ENCODE assay signal across 12 mouse cellular contexts in genomic region chr6:48647611-48648010, GRCm38 (mm10). TPM values are rescaled to one million over a fixed set of nuclear protein-coding genes. Genes with fewer than 3 reads are reported as not detected.
A peak's percentile ranks its signal among the peaks of the same experiment; 100 is the strongest.
DNase-seq lines count a peak whose midpoint lies in the region; ATAC-seq and TF ChIP-seq lines count a peak whose summit lies in the region.
"Had no signal": no experiment of that assay in that cellular context is flagged by ENCODE, and none has a peak within 500 bp of the region (broad histone marks: within the 10 kb centered on the region; RNA-seq: fewer than 3 reads in every experiment).

No protein-coding gene starts in this region.

- no peak for TF ChIP-seq POLR2A in CH12.LX (IDR thresholded peaks at IDR 0.05; ENCODE audit: low read depth, low read length)
- no peak for TF ChIP-seq POLR2A in bone marrow, adult 2 months (IDR thresholded peaks at IDR 0.05; ENCODE audit: borderline replicate concordance, control insufficient read depth, low read depth, low read length)

- H3K9ac ChIP-seq in hindbrain, embryonic 12.5 days = no peak overlapping the region
- H3K9ac ChIP-seq in lung, embryonic 14.5 days = no peak overlapping the region
- H3K9ac ChIP-seq in CH12.LX (ENCODE audit: insufficient read depth, low read depth) = peak overlapping the region; percentile 81
- H3K9ac ChIP-seq: limb, embryonic 12.5 days; midbrain, embryonic 15.5 days had no signal

- H3K9me3 ChIP-seq in hindbrain, embryonic 10.5 days = no peaks in the 10 kb centered on the region
- H3K9me3 ChIP-seq in hindbrain, embryonic 12.5 days (replicated peaks) = no peaks in the 10 kb centered on the region
- no peaks in the 10 kb centered on the region for H3K9me3 ChIP-seq in lung, embryonic 14.5 days (ENCODE audit: low read depth, low read length)
- peaks cover 8% of the 10 kb centered on the region for H3K9me3 ChIP-seq in CH12.LX (replicated peaks; ENCODE audit: low read length)
- H3K9me3 ChIP-seq: limb, embryonic 12.5 days; midbrain, embryonic 15.5 days had no signal

- no peak for TF ChIP-seq EP300 in CH12.LX (IDR thresholded peaks at IDR 0.05; ENCODE audit: low read length)

- ATAC-seq in hindbrain, embryonic 12.5 days (ENCODE audit: low FRiP score) = no peak
- no peak for ATAC-seq in lung, embryonic 14.5 days (ENCODE audit: insufficient read depth)
- ATAC-seq: midbrain, embryonic 15.5 days had no signal

- H3K27ac ChIP-seq in hindbrain, embryonic 10.5 days = 0 out of 2 replicates have a peak overlapping the region, but pooled peaks have one; percentile 29
- no peak overlapping the region for H3K27ac ChIP-seq in hindbrain, embryonic 12.5 days
- H3K27ac ChIP-seq in lung, embryonic 14.5 days (ENCODE audit: low read depth) = no peak overlapping the region
- H3K27ac ChIP-seq in CH12.LX (ENCODE audit: insufficient read depth, low read depth) = peak overlapping the region; percentile 66
- H3K27ac ChIP-seq in bone marrow, adult 2 months (ENCODE audit: control insufficient read depth, insufficient read depth, low read depth, low read length, poor library complexity) = peak overlapping the region; percentile 61; the same call in 1 of the 2 replicates
- H3K27ac ChIP-seq: layer of hippocampus, adult 2 months; left cerebral cortex, adult 2 months; limb, embryonic 12.5 days; midbrain, embryonic 15.5 days had no signal

- no peak overlapping the region for H3K4me3 ChIP-seq in hindbrain, embryonic 10.5 days
- H3K4me3 ChIP-seq in hindbrain, embryonic 12.5 days = no peak overlapping the region
- no peak overlapping the region for H3K4me3 ChIP-seq in lung, embryonic 14.5 days (ENCODE audit: low read depth, low read length)
- peak overlapping the region; percentile 65 to 84 (median 75) for H3K4me3 ChIP-seq in CH12.LX (replicated peaks in 1 of 3; ENCODE audit: low read depth in 2 of 3, low read length in 2 of 3, poor library complexity in 1 of 3)
- H3K4me3 ChIP-seq in bone marrow, adult 2 months (replicated peaks; ENCODE audit: control insufficient read depth, low read depth, low read length) = peak overlapping the region; percentile 52
- H3K4me3 ChIP-seq: layer of hippocampus, adult 2 months; left cerebral cortex, adult 2 months; limb, embryonic 12.5 days; midbrain, embryonic 15.5 days had no signal

- no peak for TF ChIP-seq CTCF in lung, embryonic 14.5 days (IDR thresholded peaks at IDR 0.05; ENCODE audit: low read depth)
- TF ChIP-seq CTCF in CH12.LX (conservative IDR thresholded peaks at IDR 0.05 in 1 of 2, IDR thresholded peaks at IDR 0.05 in 1 of 2; ENCODE audit: low read depth in 2 of 2, low read length in 2 of 2) = no peak
- no peak for TF ChIP-seq CTCF in bone marrow, adult 2 months (IDR thresholded peaks at IDR 0.05; ENCODE audit: control insufficient read depth, insufficient read depth, low read length)

- DNase-seq in hindbrain, embryonic 10.5 days (ENCODE audit: low spot score) = no peak
- DNase-seq in lung, embryonic 14.5 days = no peak
- DNase-seq in lung, postnatal 25 days (ENCODE audit: low spot score) = no peak
- no peak for DNase-seq in CH12.LX (ENCODE audit: extremely low read depth)
- no peak for DNase-seq in layer of hippocampus, adult 9-11 months
- DNase-seq: cerebellum, adult 9-10 months had no signal

- WGBS in hindbrain, embryonic 10.5 days = 93% methylated on average over 2 of the region's 2 CpGs
- WGBS in hindbrain, embryonic 12.5 days = 87% methylated on average over 2 of the region's 2 CpGs
- WGBS in lung, embryonic 14.5 days = 82% methylated on average over 2 of the region's 2 CpGs
- WGBS in bone marrow, adult 2 months = 45% methylated on average over 2 of the region's 2 CpGs

- in situ Hi-C loops in CH12.LX (cut with MboI; ENCODE audit: low pct_ligation_motif_present, low pct_unique_long_range_greater_than_20kb, low sequenced_read_pairs) = loop anchor here (5.0 to 25.0 kb wide), 5 partner anchors 35 to 470 kb away; partner anchors contain the start of genes Doxl2, Gimap3 and Gimap4

- TF ChIP-seq RAD21 in CH12.LX (IDR thresholded peaks at IDR 0.05; ENCODE audit: low read depth, low read length) = no peak

- dilution Hi-C loops in CH12.LX (cut with MboI; ENCODE audit: extremely low pct_ligation_motif_present, extremely low pct_unique_long_range_greater_than_20kb, low sequenced_read_pairs) = loop anchor here (25.0 kb wide), 1 partner anchor 115 kb away; the partner anchor contains the start of gene Gimap3

- H3K4me1 ChIP-seq in hindbrain, embryonic 10.5 days (replicated peaks) = no peaks in the 10 kb centered on the region
- H3K4me1 ChIP-seq in hindbrain, embryonic 12.5 days = no peaks in the 10 kb centered on the region
- no peaks in the 10 kb centered on the region for H3K4me1 ChIP-seq in lung, embryonic 14.5 days (ENCODE audit: insufficient read depth)
- peaks cover 17 to 41% of the 10 kb centered on the region in 2 experiments for H3K4me1 ChIP-seq in CH12.LX (ENCODE audit: control insufficient read depth in 1 of 2, insufficient read depth in 2 of 2)
- no peaks in the 10 kb centered on the region; the same call in 1 of the 2 replicates for H3K4me1 ChIP-seq in bone marrow, adult 2 months (ENCODE audit: control insufficient read depth, insufficient read depth, low read length)
- H3K4me1 ChIP-seq: limb, embryonic 12.5 days; midbrain, embryonic 15.5 days had no signal

- peaks cover 27% of the 10 kb centered on the region for H3K79me2 ChIP-seq in CH12.LX (replicated peaks; ENCODE audit: control insufficient read depth, extremely low read depth, insufficient read depth, poor library complexity, severe bottlenecking)

- H3K27me3 ChIP-seq in hindbrain, embryonic 10.5 days (ENCODE audit: insufficient read depth, poor library complexity, severe bottlenecking) = peaks cover 6% of the 10 kb centered on the region; the same call in 1 of the 2 replicates
- no peaks in the 10 kb centered on the region for H3K27me3 ChIP-seq in hindbrain, embryonic 12.5 days
- no peaks in the 10 kb centered on the region for H3K27me3 ChIP-seq in lung, embryonic 14.5 days (ENCODE audit: insufficient read depth, low read length)
- H3K27me3 ChIP-seq in CH12.LX (replicated peaks) = no peaks in the 10 kb centered on the region
- H3K27me3 ChIP-seq: limb, embryonic 12.5 days; midbrain, embryonic 15.5 days had no signal

- H3K4me2 ChIP-seq in hindbrain, embryonic 12.5 days (replicated peaks) = no peak overlapping the region
- peak overlapping the region; percentile 5 for H3K4me2 ChIP-seq in lung, embryonic 14.5 days
- H3K4me2 ChIP-seq in CH12.LX (ENCODE audit: insufficient read depth, low read depth, poor library complexity, severe bottlenecking) = peak overlapping the region; percentile 80
- H3K4me2 ChIP-seq: limb, embryonic 12.5 days; midbrain, embryonic 15.5 days had no signal

- no peaks in the 10 kb centered on the region for H3K36me3 ChIP-seq in hindbrain, embryonic 10.5 days
- no peaks in the 10 kb centered on the region for H3K36me3 ChIP-seq in hindbrain, embryonic 12.5 days
- no peaks in the 10 kb centered on the region for H3K36me3 ChIP-seq in lung, embryonic 14.5 days (ENCODE audit: insufficient read depth)
- peaks cover 32 to 40% of the 10 kb centered on the region in 2 experiments for H3K36me3 ChIP-seq in CH12.LX (replicated peaks in 1 of 2; ENCODE audit: control insufficient read depth in 1 of 2, insufficient read depth in 1 of 2, low read length in 1 of 2)
- H3K36me3 ChIP-seq: limb, embryonic 12.5 days; midbrain, embryonic 15.5 days had no signal

RNA-seq across cellular contexts. Expression of gene Gimap8, which starts 0.6 kb away (rescaled TPM):
- 0.37 and 0.75 TPM in 2 replicates for polyA plus RNA-seq in hindbrain, embryonic 10.5 days (2016; fragmentation: Nextera tagmentation; extraction: Ambion mirVana)
- 1.0 and 1.1 TPM in 2 replicates for polyA plus RNA-seq in hindbrain, embryonic 12.5 days (2016; fragmentation: Nextera tagmentation; extraction: Ambion mirVana)
- 1.3 and 1.5 TPM in 2 replicates for polyA plus RNA-seq in lung, embryonic 14.5 days (2014; fragmentation: Nextera tagmentation; extraction: Ambion mirVana)
- total RNA-seq in CH12.LX (2012; rRNA removed) (27.9 and 28.5 TPM in 2 replicates), CH12.LX (2014; rRNA removed) (27.5 and 36.8 TPM in 2 replicates)
- polyA plus RNA-seq in CH12.LX (2012; ENCODE audit: insufficient read length, low read depth) = 21.6 and 22.1 TPM in 2 replicates
- polyA plus RNA-seq in bone marrow, adult 2 months (2011; ENCODE audit: insufficient read depth, insufficient read length, low replicate concordance, missing spikeins) = 8.3 and 15.1 TPM in 2 replicates

RNA-seq across cellular contexts. Expression of gene AI854703, which starts 21.0 kb away (rescaled TPM):
- polyA plus RNA-seq in hindbrain, embryonic 10.5 days (2016; fragmentation: Nextera tagmentation; extraction: Ambion mirVana) = 0.96 and 1.3 TPM in 2 replicates
- 2.6 and 3.1 TPM in 2 replicates for polyA plus RNA-seq in hindbrain, embryonic 12.5 days (2016; fragmentation: Nextera tagmentation; extraction: Ambion mirVana)
- 0.34 and 0.49 TPM in 2 replicates for polyA plus RNA-seq in lung, embryonic 14.5 days (2014; fragmentation: Nextera tagmentation; extraction: Ambion mirVana)
- total RNA-seq in CH12.LX (2012; rRNA removed) = 3.5 and 5.3 TPM in 2 replicates
- 2.1 TPM in 2 replicates for total RNA-seq in CH12.LX (2014; rRNA removed)
- polyA plus RNA-seq in CH12.LX (2012; ENCODE audit: insufficient read length, low read depth) = 3.1 and 4.8 TPM in 2 replicates
- 1.2 TPM in 1 of 2 replicates, not detected in the other for polyA plus RNA-seq in bone marrow, adult 2 months (2011; ENCODE audit: insufficient read depth, insufficient read length, low replicate concordance, missing spikeins)

RNA-seq across cellular contexts. Expression of gene Gimap9, which starts 28.3 kb away (rescaled TPM):
- 3.4 and 4.4 TPM in 2 replicates for polyA plus RNA-seq in hindbrain, embryonic 10.5 days (2016; fragmentation: Nextera tagmentation; extraction: Ambion mirVana)
- 3.7 and 4.4 TPM in 2 replicates for polyA plus RNA-seq in hindbrain, embryonic 12.5 days (2016; fragmentation: Nextera tagmentation; extraction: Ambion mirVana)
- 11.7 and 12.7 TPM in 2 replicates for polyA plus RNA-seq in lung, embryonic 14.5 days (2014; fragmentation: Nextera tagmentation; extraction: Ambion mirVana)
- total RNA-seq in CH12.LX (2012; rRNA removed) = 31.0 and 38.5 TPM in 2 replicates
- 75.1 and 83.9 TPM in 2 replicates for total RNA-seq in CH12.LX (2014; rRNA removed)
- polyA plus RNA-seq in CH12.LX (2012; ENCODE audit: insufficient read length, low read depth) = 43.4 and 46.1 TPM in 2 replicates
- polyA plus RNA-seq in bone marrow, adult 2 months (2011; ENCODE audit: insufficient read depth, insufficient read length, low replicate concordance, missing spikeins) = 13.5 and 26.0 TPM in 2 replicates

RNA-seq across cellular contexts. Expression of gene Gimap4, which starts 36.7 kb away (rescaled TPM):
- polyA plus RNA-seq in hindbrain, embryonic 10.5 days (2016; fragmentation: Nextera tagmentation; extraction: Ambion mirVana) = 5.3 and 5.8 TPM in 2 replicates
- 4.2 and 5.4 TPM in 2 replicates for polyA plus RNA-seq in hindbrain, embryonic 12.5 days (2016; fragmentation: Nextera tagmentation; extraction: Ambion mirVana)
- polyA plus RNA-seq in lung, embryonic 14.5 days (2014; fragmentation: Nextera tagmentation; extraction: Ambion mirVana) = 25.6 and 27.8 TPM in 2 replicates
- total RNA-seq in CH12.LX (2012; rRNA removed) (113 and 144 TPM in 2 replicates), CH12.LX (2014; rRNA removed) (264 and 316 TPM in 2 replicates)
- 203 and 274 TPM in 2 replicates for polyA plus RNA-seq in CH12.LX (2012; ENCODE audit: insufficient read length, low read depth)
- polyA plus RNA-seq in bone marrow, adult 2 months (2011; ENCODE audit: insufficient read depth, insufficient read length, low replicate concordance, missing spikeins) = 20.7 and 41.0 TPM in 2 replicates
- total RNA-seq: layer of hippocampus, adult 2 months had no signal

RNA-seq across cellular contexts. Expression of gene Zfp775, which starts 45.7 kb away (rescaled TPM):
- polyA plus RNA-seq in hindbrain, embryonic 10.5 days (2016; fragmentation: Nextera tagmentation; extraction: Ambion mirVana) = 10.5 and 12.5 TPM in 2 replicates
- polyA plus RNA-seq in hindbrain, embryonic 12.5 days (2016; fragmentation: Nextera tagmentation; extraction: Ambion mirVana) = 12.7 and 14.6 TPM in 2 replicates
- polyA plus RNA-seq in lung, embryonic 14.5 days (2014; fragmentation: Nextera tagmentation; extraction: Ambion mirVana) = 7.6 and 7.8 TPM in 2 replicates
- total RNA-seq in CH12.LX (2012; rRNA removed) = 4.7 and 6.5 TPM in 2 replicates
- 2.6 and 3.2 TPM in 2 replicates for total RNA-seq in CH12.LX (2014; rRNA removed)
- 3.3 and 3.5 TPM in 2 replicates for polyA plus RNA-seq in CH12.LX (2012; ENCODE audit: insufficient read length, low read depth)
- 0.40 and 1.1 TPM in 2 replicates for polyA plus RNA-seq in bone marrow, adult 2 months (2011; ENCODE audit: insufficient read depth, insufficient read length, low replicate concordance, missing spikeins)

Comparison
In these comparisons a context has a peak if more than half of its experiments do, and no peak if none do; other contexts are left out.
1. H3K27ac ChIP-seq: peak in hindbrain, embryonic 10.5 days (single experiment), CH12.LX (single experiment) and bone marrow, adult 2 months (single experiment); none in hindbrain, embryonic 12.5 days (single experiment) and lung, embryonic 14.5 days (single experiment).
2. H3K4me3 ChIP-seq: peak in CH12.LX (3 of 3) and bone marrow, adult 2 months (single experiment); none in hindbrain, embryonic 10.5 days (single experiment), hindbrain, embryonic 12.5 days (single experiment) and lung, embryonic 14.5 days (single experiment).